Mouse (Mus musculus) spleen, adult 10 weeks (tissue): ENCODE data around the gene Lrrc75b. TPM values are rescaled to one million over a fixed set of nuclear protein-coding genes. Genes with fewer than 3 reads are reported as not detected.

Experiments
- polyA plus RNA-seq: library from polyadenylated mRNA; stranded (reverse); fragments of 350-450 nt; fragmentation: Illumina TruSeq; extraction: RNeasy Lipid Tissue Mini Kit (QIAGEN cat#74804); gene quantifications from one replicate; pipeline ENCODE4 v1.2.3, GENCODE M21; 2015; ENCODE audit warnings: low replicate concordance; ENCODE audit not compliant: insufficient read depth

Lrrc75b gene
- polyA plus RNA-seq, result 2.1 TPM

DNA sequence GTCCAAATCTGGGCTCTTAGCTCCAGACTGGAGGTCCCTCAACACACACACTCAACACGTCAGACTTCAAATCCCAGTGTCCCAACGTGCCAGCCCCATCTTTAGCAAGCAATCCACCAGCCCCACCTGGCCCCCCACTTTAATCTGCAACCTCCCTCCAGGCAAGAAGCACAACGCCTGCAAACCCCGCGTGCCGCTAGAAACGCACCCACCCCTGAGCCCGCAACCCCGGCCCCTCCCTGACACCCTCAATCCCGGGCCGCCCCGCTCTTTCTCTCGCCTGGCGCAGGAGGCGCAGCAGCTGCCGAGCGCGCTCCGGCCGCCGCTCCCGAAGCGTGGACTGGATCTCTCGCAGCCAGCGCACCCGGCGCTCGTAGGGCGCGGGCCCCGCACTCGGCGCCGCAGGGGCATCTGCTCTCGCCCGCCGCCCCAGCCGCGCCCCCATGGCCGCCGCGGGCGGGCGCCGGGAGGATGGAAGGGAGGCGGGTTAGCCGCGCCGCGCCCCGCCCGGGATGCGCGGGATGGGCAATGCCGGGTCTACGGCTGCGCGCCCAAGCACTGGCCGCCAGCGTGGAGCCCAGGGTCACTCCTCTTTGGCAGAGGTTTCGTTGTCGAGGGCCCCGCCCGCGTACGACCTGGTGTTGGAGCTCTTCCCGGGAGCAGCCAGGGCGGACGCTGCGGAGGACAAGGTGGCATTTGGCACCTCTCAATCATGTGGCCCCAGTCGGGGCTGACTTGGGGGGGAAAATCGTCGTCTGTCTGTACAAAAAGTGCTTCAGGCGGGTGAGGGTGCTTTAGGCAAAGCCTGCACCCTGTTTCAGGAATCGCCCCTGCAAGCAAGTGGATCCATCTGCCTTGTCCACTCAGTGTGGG, at the start of gene Lrrc75b:
Gene Lrrc75b (minus strand): TSS at position 655 of the 873 bp plus-strand sequence.

DNA sequence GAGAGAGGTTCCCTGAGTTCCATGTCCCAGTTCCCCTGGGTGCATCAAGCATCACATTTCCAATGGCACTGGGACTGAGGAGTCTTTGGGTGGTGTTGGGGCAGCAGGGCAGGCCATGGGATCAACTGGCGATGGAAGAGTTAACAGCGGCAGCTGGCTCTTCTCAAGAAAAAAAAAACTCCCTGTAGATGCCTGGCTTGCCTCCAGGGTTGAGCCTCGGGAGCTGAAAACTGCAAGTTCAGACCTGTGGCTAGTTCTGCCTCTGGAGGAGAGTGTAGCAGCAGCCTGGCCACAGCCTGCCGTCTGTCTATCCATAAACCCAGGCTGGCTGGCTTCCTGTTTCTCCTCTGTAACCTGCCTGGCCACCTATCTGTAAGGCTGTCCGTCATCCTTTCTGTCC, 29.0 kb upstream of the Lrrc75b start, which contains the start of gene Ggt5:
Gene Ggt5 (plus strand): TSS at position 212 of the 400 bp plus-strand sequence.

DNA sequence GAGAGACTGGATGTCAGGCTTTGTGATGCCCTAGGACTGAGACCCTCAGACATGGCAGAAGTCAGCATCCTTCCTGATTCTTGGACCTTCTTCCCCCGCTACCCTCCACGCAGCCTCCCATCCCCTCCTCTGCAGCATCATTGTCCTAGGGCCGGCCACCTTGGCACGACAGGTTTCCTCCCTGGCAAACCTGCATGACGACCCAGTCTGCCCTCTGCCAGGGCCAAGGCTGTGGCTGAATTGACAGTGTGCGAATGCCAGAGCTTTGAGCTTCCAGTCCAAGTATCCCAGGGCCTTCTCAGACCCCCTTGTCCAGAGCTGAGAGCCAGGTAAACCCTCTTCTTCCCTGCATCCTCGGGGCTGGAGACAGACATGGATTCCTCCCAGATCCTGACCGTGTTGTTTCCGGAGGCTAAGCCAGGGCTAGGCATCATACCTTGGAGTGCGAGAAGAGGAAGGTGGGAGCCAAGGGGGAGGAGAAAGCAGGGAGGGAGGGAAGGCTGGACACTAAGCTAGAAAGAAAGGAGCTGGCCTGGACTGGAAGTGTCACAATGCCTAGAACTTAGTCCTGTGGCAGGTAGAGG, 1.0 kb upstream of the Lrrc75b start, which contains the start of gene Ggt1:
Gene Ggt1 (plus strand): TSS at position 534 of the 584 bp plus-strand sequence.

DNA sequence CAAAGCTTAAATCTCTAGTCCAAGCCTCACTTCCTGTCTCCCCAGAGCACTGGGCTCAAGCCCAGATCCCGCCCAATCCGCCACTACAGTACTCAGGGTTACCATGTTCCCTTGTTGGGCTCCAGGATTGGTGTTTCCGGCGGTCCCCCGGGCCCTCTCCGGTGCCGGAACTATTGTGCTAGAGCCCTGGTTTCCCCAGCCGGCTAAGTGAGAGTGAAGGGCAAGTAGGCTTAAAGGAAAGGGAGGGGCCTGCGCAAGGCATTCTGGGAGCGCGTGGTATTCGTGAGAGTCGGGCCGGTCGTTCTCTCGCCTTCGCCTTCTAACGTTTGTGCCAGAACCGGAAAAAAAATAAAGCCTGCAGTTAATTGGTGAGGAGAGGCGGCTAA, 42.4 kb downstream of the Lrrc75b start, which contains the start of gene Gucd1:
Gene Gucd1 (minus strand): TSS at position 215 of the 386 bp plus-strand sequence.

DNA sequence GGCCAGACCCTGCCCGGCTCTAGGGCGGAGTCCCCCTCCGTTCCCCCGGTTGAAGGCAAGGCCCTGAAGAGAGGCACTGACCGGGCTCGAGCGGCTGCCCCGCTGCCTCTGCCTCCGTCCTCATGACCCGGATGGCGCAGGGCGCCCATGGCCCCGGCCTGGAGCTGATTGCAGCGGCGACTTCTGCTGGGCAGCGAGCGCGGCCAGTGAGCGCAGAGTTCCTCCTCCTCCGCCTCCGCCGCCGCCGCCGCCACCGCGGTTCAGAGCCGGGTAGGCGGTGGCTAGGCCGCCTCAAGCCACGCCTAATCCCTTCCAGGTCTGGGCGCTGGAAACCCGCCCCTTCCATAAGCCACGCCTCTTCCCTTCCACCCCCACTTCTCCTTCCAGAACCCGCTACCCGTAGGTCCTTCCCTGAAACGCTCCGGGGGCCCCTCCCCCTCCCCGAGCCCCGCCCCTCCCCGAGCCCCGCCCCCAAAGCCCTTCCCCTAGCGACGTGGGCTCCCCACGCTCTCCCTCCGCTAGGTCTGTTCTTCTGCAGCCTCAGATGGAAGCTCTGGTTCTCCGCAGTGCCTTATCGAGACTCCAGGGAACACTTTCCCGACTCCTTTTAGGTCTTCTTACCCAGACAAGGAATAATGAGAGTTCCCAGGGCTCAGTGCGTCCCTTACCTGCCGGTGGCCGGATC, 42.9 kb downstream of the Lrrc75b start, which contains the start of gene Snrpd3:
Gene Snrpd3 (plus strand): TSS at position 479 of the 685 bp plus-strand sequence.

Other genes with a start within 250 kb of the Lrrc75b start
- gene Adora2a, start 243.5 kb downstream of the Lrrc75b start, polyA plus RNA-seq, result 5.3 TPM
- gene Upb1, start 159.2 kb downstream of the Lrrc75b start, polyA plus RNA-seq, result 3.4 TPM
- 134 TPM for gene Snrpd3, start 42.8 kb downstream of the Lrrc75b start, polyA plus RNA-seq
- gene Gucd1, start 42.4 kb downstream of the Lrrc75b start, polyA plus RNA-seq, result 54.9 TPM
- 3.0 TPM for gene Ggt1, start 1.3 kb upstream of the Lrrc75b start, polyA plus RNA-seq
- gene Ggt5, start 29.0 kb upstream of the Lrrc75b start, polyA plus RNA-seq, result 11.0 TPM
- gene Susd2, start 83.7 kb upstream of the Lrrc75b start, polyA plus RNA-seq, result 6.8 TPM
- gene Cabin1, start 204.0 kb upstream of the Lrrc75b start, polyA plus RNA-seq, result 20.7 TPM
- gene Ddt, start 213.1 kb upstream of the Lrrc75b start, polyA plus RNA-seq, result 20.6 TPM
- gene Gm20441, start 220.6 kb upstream of the Lrrc75b start, polyA plus RNA-seq, result not detected
- 4.1 TPM for gene Gstt3, start 221.1 kb upstream of the Lrrc75b start, polyA plus RNA-seq
- 12.8 TPM for gene Gstt1, start 238.3 kb upstream of the Lrrc75b start, polyA plus RNA-seq